Mouse (Mus musculus): ENCODE data around the gene Mthfd1.

- TF ChIP-seq CTCF (IDR thresholded peaks at IDR 0.05) = no peak
- TF ChIP-seq POLR2A (IDR thresholded peaks at IDR 0.05; ENCODE audit: insufficient read depth, low read depth, low read length) = no peak
- no peak for TF ChIP-seq EP300 (IDR thresholded peaks at IDR 0.05; ENCODE audit: insufficient read depth, low read depth, low read length)
Observed at GRCm38 (mm10) chr12:76362303-76362676, 107.2 kb downstream of the Mthfd1 start.

All from heart, adult 2 months (tissue).